Mouse (Mus musculus): Measurements from ENCODE around the gene Tcl1b1. TPM values are rescaled to one million over a fixed set of nuclear protein-coding genes. Genes with fewer than 3 reads are reported as not detected.

Gene Tcl1b1
- not detected for polyA plus RNA-seq (2014; fragmentation: Illumina TruSeq; extraction: RNeasy Lipid Tissue Mini Kit (QIAGEN cat#74804); ENCODE audit: low read depth, low replicate concordance)

GRCm38 (mm10) chr12:105159390-105159789 is at the start of gene Tcl1b1:
TSS of gene Tcl1b1 (plus strand) at chr12:105159690.

GRCm38 (mm10) chr12:105145714-105146113 is 13.8 kb upstream of the Tcl1b1 start, which contains the start of gene Tcl1b2:
TSS of gene Tcl1b2 (plus strand) at chr12:105146014.

GRCm38 (mm10) chr12:105176044-105176443 is 16.6 kb downstream of the Tcl1b1 start, which contains the start of gene Tcl1b5:
TSS of gene Tcl1b5 (plus strand) at chr12:105176344.

GRCm38 (mm10) chr12:105190743-105191142 is 31.3 kb downstream of the Tcl1b1 start, which contains the start of gene Tcl1b3:
TSS of gene Tcl1b3 (plus strand) at chr12:105191043.

GRCm38 (mm10) chr12:105201657-105202056 is 42.2 kb downstream of the Tcl1b1 start, which contains the start of gene Tcl1b4:
TSS of gene Tcl1b4 (plus strand) at chr12:105201957.

Other genes starting within 250 kb of the Tcl1b1 start
- 4.2 TPM for gene Syne3, start 149.9 kb upstream of the Tcl1b1 start, polyA plus RNA-seq (2014; fragmentation: Illumina TruSeq; extraction: RNeasy Lipid Tissue Mini Kit (QIAGEN cat#74804); ENCODE audit: low read depth, low replicate concordance)
- 31.5 TPM for gene Glrx5, start 127.0 kb upstream of the Tcl1b1 start, polyA plus RNA-seq (2014; fragmentation: Illumina TruSeq; extraction: RNeasy Lipid Tissue Mini Kit (QIAGEN cat#74804); ENCODE audit: low read depth, low replicate concordance)
- not detected for gene Tcl1b2, start 13.7 kb upstream of the Tcl1b1 start, polyA plus RNA-seq (2014; fragmentation: Illumina TruSeq; extraction: RNeasy Lipid Tissue Mini Kit (QIAGEN cat#74804); ENCODE audit: low read depth, low replicate concordance)
- not detected for gene Tcl1b5, start 16.7 kb downstream of the Tcl1b1 start, polyA plus RNA-seq (2014; fragmentation: Illumina TruSeq; extraction: RNeasy Lipid Tissue Mini Kit (QIAGEN cat#74804); ENCODE audit: low read depth, low replicate concordance)
- not detected for gene Tcl1b3, start 31.4 kb downstream of the Tcl1b1 start, polyA plus RNA-seq (2014; fragmentation: Illumina TruSeq; extraction: RNeasy Lipid Tissue Mini Kit (QIAGEN cat#74804); ENCODE audit: low read depth, low replicate concordance)
- not detected for gene Tcl1b4, start 42.3 kb downstream of the Tcl1b1 start, polyA plus RNA-seq (2014; fragmentation: Illumina TruSeq; extraction: RNeasy Lipid Tissue Mini Kit (QIAGEN cat#74804); ENCODE audit: low read depth, low replicate concordance)
- not detected for gene Tcl1, start 63.1 kb downstream of the Tcl1b1 start, polyA plus RNA-seq (2014; fragmentation: Illumina TruSeq; extraction: RNeasy Lipid Tissue Mini Kit (QIAGEN cat#74804); ENCODE audit: low read depth, low replicate concordance)
- gene Tunar, start 174.2 kb downstream of the Tcl1b1 start, polyA plus RNA-seq (2014; fragmentation: Illumina TruSeq; extraction: RNeasy Lipid Tissue Mini Kit (QIAGEN cat#74804); ENCODE audit: low read depth, low replicate concordance), result not detected

All from adipose tissue, adult 10 weeks (tissue).